Mouse (Mus musculus) megakaryocyte progenitor cell, adult 5-6 weeks (primary cell): Measurements from ENCODE around the gene Calhm1. TPM values are rescaled to one million over a fixed set of nuclear protein-coding genes. Genes with fewer than 3 reads are reported as not detected.

Experiments used
- total RNA-seq, 2 experiments: library from RNA; stranded (forward) in 1 of 2; stranded (reverse) in 1 of 2; fragments of 157-497, 149-512 nt in 1 of 2; fragments of 200-1000 nt in 1 of 2; gene quantifications; 2 replicates each; pipeline versions ENCODE4 v1.2.3 to v1.2.4; 2015 to 2017

Gene Calhm1
- total RNA-seq, 2 experiments from 2014 or later: not detected

Other genes starting within 250 kb of the Calhm1 start
- gene Ina, start 129.6 kb downstream of the Calhm1 start, total RNA-seq (2015): 0.22 TPM in 1 of 2 replicates, not detected in the other
- not detected in 2 replicates for gene Ina, start 129.6 kb downstream of the Calhm1 start, total RNA-seq (2017)
- 52.5 and 59.4 TPM in 2 replicates for gene Nt5c2, start 129.1 kb downstream of the Calhm1 start, total RNA-seq (2015)
- gene Nt5c2, start 129.1 kb downstream of the Calhm1 start, total RNA-seq (2017): 79.3 and 80.0 TPM in 2 replicates
- 22.8 and 29.0 TPM in 2 replicates for gene Pcgf6, start 93.3 kb downstream of the Calhm1 start, total RNA-seq (2015)
- gene Pcgf6, start 93.3 kb downstream of the Calhm1 start, total RNA-seq (2017): 9.1 and 14.2 TPM in 2 replicates
- gene Taf5, start 76.5 kb downstream of the Calhm1 start, total RNA-seq (2015): 17.0 and 18.7 TPM in 2 replicates
- gene Taf5, start 76.5 kb downstream of the Calhm1 start, total RNA-seq (2017): 20.6 and 25.7 TPM in 2 replicates
- gene Usmg5, start 53.6 kb downstream of the Calhm1 start, total RNA-seq (2015): 483 and 581 TPM in 2 replicates
- gene Usmg5, start 53.6 kb downstream of the Calhm1 start, total RNA-seq (2017): 452 and 544 TPM in 2 replicates
- gene Pdcd11, start 53.5 kb downstream of the Calhm1 start, total RNA-seq (2015): 9.0 and 12.6 TPM in 2 replicates
- 23.0 and 27.4 TPM in 2 replicates for gene Pdcd11, start 53.5 kb downstream of the Calhm1 start, total RNA-seq (2017)
- gene Calhm2, start 6.0 kb downstream of the Calhm1 start, total RNA-seq (2015): 6.1 and 7.3 TPM in 2 replicates
- 11.3 and 14.4 TPM in 2 replicates for gene Calhm2, start 6.0 kb downstream of the Calhm1 start, total RNA-seq (2017)
- not detected in 2 replicates for gene Calhm3, start 13.5 kb upstream of the Calhm1 start, total RNA-seq (2015)
- not detected in 2 replicates for gene Calhm3, start 13.5 kb upstream of the Calhm1 start, total RNA-seq (2017)
- gene Neurl1a, start 34.6 kb upstream of the Calhm1 start, total RNA-seq (2015): not detected in 2 replicates
- gene Neurl1a, start 34.6 kb upstream of the Calhm1 start, total RNA-seq (2017): 0.04 TPM in 1 of 2 replicates, not detected in the other